Mouse (Mus musculus): Measurements from ENCODE around the gene Cyth1.

- no peak for TF ChIP-seq GATA1 (IDR thresholded peaks at IDR 0.05; ENCODE audit: borderline replicate concordance, low read length)
- no peak for TF ChIP-seq FLI1 (IDR thresholded peaks at IDR 0.05; ENCODE audit: low read length)
Measured at GRCm38 (mm10) chr11:118269827-118270226, 21.4 kb upstream of the Cyth1 start.
